Mouse (Mus musculus) limb, embryonic 15.5 days (tissue): ENCODE measurements around the gene Atp6v0b. TPM values are rescaled to one million over a fixed set of nuclear protein-coding genes. Genes with fewer than 3 reads are reported as not detected.

Experiments used
- ATAC-seq: fragments of 200-750 bp; cut with Nextera tagmentation; 2 replicates; pipeline ENCODE4 v1.8.0; 2017; ENCODE audit warnings: low read depth, moderate TSS enrichment; ENCODE audit not compliant: insufficient number of reproducible peaks, low FRiP score, low TSS enrichment
- H3K27ac ChIP-seq: fragments of 300-500 bp; sonication (generic); 2 replicates; pipeline ENCODE4 v1.5.1; 2015; ENCODE audit warnings: moderate library complexity, mild to moderate bottlenecking, inconsistent platforms
- H3K27me3 ChIP-seq: fragments of 300-500 bp; sonication (generic); 2 replicates; pipeline ENCODE4 v1.6.1; 2015; ENCODE audit warnings: inconsistent platforms
- H3K36me3 ChIP-seq: fragments of 300-500 bp; sonication (generic); 2 replicates; pipeline ENCODE4 v1.6.1; 2015; ENCODE audit warnings: inconsistent platforms
- H3K4me1 ChIP-seq: fragments of 300-500 bp; sonication (generic); 2 replicates; pipeline ENCODE4 v1.6.1; 2015; ENCODE audit warnings: inconsistent platforms
- H3K4me2 ChIP-seq: fragments of 300-500 bp; sonication (generic); 2 replicates; pipeline ENCODE4 v1.6.1; 2015; ENCODE audit warnings: mild to moderate bottlenecking, inconsistent platforms
- H3K4me3 ChIP-seq: fragments of 300-500 bp; sonication (generic); 2 replicates; pipeline ENCODE4 v1.5.1; 2015; ENCODE audit warnings: mild to moderate bottlenecking, inconsistent platforms
- H3K9ac ChIP-seq: fragments of 300-500 bp; sonication (generic); 2 replicates; pipeline ENCODE4 v1.6.1; 2015; ENCODE audit warnings: inconsistent platforms
- H3K9me3 ChIP-seq: fragments of 300-500 bp; sonication (generic); 2 replicates; pipeline ENCODE4 v1.6.1; 2016; ENCODE audit warnings: inconsistent platforms
- WGBS: fragments of 180-500 bp; shearing (Covaris S2); methylation state at CpG from one replicate; pipeline ENCODE4 v1.1.7; 2015; 5-methylcytosine and 5-hydroxymethylcytosine counted together
- polyA plus RNA-seq: library from polyadenylated mRNA; unstranded; fragments of >200 nt; fragmentation: Nextera tagmentation; extraction: Ambion mirVana; gene quantifications from 2 replicates; pipeline ENCODE4 v1.2.1, GENCODE M21; 2015

Atp6v0b gene
- polyA plus RNA-seq, 1 experiment from 2014 or later: 243 TPM

DNA sequence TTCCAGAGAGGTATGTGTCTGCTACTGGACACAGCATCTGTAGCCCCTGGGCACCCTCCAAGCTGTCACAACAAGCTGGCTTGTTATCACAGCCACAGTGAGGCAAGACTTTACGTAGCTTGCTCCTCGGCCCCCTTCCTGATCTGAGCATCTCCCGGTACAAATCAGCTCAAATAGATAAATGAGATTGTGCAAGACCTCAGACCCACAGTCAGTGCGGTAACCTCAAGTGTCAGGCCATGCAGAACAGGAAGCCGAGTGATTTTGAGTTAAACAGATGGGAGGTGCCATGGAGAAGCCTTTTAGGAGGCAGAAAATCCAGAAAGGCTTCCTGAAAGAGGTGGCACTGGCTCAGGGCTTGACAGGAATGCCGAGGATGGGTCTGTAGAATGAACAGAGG lies 20.1 kb downstream of the Atp6v0b start:
- ATAC-seq: no peak
- Histone ChIP-seq H3K36me3 (peaks cover 9% of the 10 kb centered on the region), H3K4me1 (peaks cover 27% of the 10 kb centered on the region), H3K4me2 (no peak overlapping the region), H3K27ac (no peak overlapping the region), H3K27me3 (0 out of 2 replicates have a peak, but pooled peaks cover 7% of the 10 kb centered on the region), H3K9me3 (no peaks in the 10 kb centered on the region), H3K4me3 (no peak overlapping the region), H3K9ac (no peak overlapping the region)
- WGBS: 77% methylated on average over 6 of the region's 6 CpGs

DNA sequence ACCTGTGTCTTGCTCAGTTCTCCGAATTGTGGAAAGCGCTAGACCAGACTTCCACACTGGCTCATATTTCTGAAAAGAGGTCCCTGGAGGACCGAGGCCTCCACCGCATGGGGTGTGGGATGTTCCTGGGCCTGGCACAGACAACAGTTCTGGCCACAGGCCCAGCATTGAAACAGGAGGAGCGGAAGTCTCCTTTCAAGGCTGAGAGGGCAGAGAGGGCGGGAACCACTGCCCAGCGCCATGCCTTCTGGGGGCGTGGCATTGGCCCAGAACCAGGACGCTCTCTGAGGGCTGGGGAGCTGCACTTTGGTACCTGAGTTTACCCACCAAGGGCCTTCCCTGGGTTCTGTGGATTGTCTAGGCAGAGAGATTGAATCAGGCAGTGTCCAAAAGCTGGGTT lies 21.1 kb downstream of the Atp6v0b start:
- Histone ChIP-seq H3K4me2 (no peak overlapping the region), H3K4me1 (peaks cover 23% of the 10 kb centered on the region), H3K9me3 (no peaks in the 10 kb centered on the region), H3K27me3 (0 out of 2 replicates have a peak, but pooled peaks cover 7% of the 10 kb centered on the region), H3K4me3 (no peak overlapping the region), H3K36me3 (peaks cover 9% of the 10 kb centered on the region), H3K27ac (peak overlapping the region; percentile 24; the same call in 1 of the 2 replicates), H3K9ac (no peak overlapping the region)
- WGBS: 50% methylated on average over 9 of the region's 9 CpGs
- no peak for ATAC-seq

DNA sequence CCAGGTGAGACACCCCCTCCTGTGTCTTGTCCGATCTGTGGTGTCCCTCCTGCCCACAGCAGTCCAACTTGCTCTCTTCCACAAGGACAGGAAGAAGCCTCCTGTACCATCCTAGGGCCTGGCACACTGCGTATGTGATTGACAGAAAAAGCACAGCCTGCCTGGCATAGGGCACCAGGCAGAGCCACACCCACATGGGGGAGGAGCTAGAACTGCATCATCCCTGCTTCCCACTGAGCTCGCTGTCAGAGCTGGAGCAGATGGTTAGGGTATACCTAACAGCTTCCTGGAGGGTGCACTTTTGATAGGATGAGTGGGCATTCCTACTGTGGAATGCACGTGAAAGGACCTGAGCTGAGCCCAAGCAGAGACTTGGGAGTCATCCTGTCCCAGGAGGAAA lies 24.3 kb downstream of the Atp6v0b start:
- 41% methylated on average over 4 of the region's 4 CpGs for WGBS
- no peak for ATAC-seq
- Histone ChIP-seq H3K36me3 (peaks cover 10% of the 10 kb centered on the region), H3K27ac (no peak overlapping the region), H3K4me1 (peaks cover 17% of the 10 kb centered on the region), H3K4me2 (no peak overlapping the region), H3K27me3 (0 out of 2 replicates have a peak, but pooled peaks cover 7% of the 10 kb centered on the region), H3K9ac (no peak overlapping the region), H3K9me3 (no peaks in the 10 kb centered on the region), H3K4me3 (no peak overlapping the region)

DNA sequence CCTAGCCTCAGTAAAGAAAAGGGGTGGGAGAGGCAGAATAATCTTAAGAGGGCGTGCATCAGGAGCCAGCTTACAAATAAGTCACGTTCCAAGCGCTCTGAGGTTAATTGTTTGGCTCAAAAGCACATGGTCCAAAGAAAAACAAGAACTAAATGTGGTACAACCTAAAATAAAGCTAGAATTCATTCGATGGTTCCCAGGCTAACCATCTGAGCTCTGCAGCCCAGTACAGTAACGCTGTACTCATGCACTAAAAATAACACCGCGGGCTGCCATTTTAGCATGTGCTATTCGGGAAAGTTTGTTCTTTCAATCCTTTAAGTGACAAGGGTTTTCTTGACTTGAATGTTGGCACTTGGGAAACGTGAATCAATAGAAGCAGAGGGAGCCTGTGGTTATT lies 26.6 kb downstream of the Atp6v0b start:
- Histone ChIP-seq H3K27ac (no peak overlapping the region), H3K4me1 (peaks cover 5% of the 10 kb centered on the region; the same call in 1 of the 2 replicates), H3K4me2 (no peak overlapping the region), H3K4me3 (no peak overlapping the region), H3K9me3 (no peaks in the 10 kb centered on the region), H3K9ac (no peak overlapping the region), H3K36me3 (peaks cover 24% of the 10 kb centered on the region), H3K27me3 (no peaks in the 10 kb centered on the region)
- ATAC-seq: no peak
- 79% methylated on average over 9 of the region's 9 CpGs for WGBS

DNA sequence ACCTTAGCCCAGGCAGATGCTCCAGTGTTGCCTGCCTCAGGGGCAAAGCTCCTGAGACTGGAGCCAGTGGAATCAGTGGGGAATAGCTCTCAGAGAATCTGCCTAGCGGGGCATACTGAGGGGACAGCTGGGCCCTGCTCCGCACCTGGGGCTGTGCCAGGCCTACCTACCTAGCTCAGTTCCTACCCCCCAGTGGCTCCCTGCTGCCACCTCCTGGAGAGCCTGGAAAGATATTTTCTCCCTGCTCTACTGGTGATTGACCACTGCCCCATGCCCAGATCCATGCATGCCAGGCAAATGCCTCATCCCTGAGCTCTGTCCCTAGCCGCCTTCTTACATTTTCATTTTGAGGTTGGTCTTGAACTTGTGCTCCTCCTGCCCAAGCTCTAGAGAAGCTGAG lies 28.3 kb downstream of the Atp6v0b start:
- 67% methylated on average over 3 of the region's 3 CpGs for WGBS
- no peak for ATAC-seq

DNA sequence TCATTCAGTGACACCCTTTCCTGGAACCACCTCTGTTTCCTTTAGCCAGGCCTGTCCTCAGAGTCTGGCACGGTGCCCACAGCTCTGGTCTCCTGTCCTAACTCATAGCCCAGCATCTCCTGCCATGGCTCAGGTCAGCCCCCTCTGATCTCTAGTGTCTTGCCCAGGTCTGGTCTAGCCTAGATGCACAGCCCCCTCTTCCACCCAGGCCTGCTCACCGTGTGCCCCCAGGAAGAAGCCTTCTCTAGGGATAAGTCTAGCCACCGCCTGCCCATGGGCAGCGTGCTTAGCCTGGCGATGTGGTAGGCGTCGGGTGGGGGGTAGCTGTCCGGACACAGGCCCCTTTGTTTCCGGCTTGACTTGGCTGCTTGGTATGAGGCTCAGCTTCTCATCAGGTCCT lies 32.0 kb downstream of the Atp6v0b start:
- Histone ChIP-seq H3K4me1 (peaks cover 12% of the 10 kb centered on the region), H3K27ac (no peak overlapping the region), H3K9ac (no peak overlapping the region), H3K9me3 (no peaks in the 10 kb centered on the region), H3K36me3 (peaks cover 16% of the 10 kb centered on the region), H3K4me3 (no peak overlapping the region), H3K27me3 (no peaks in the 10 kb centered on the region), H3K4me2 (no peak overlapping the region)
- WGBS: 68% methylated on average over 9 of the region's 9 CpGs
- no peak for ATAC-seq

More for the DNA sequence above, 28.3 kb downstream of the Atp6v0b start:
- no peaks in the 10 kb centered on the region for H3K27me3 ChIP-seq
- no peak overlapping the region for H3K27ac ChIP-seq
- H3K36me3 ChIP-seq: peaks cover 17% of the 10 kb centered on the region
- H3K4me1 ChIP-seq: peaks cover 10% of the 10 kb centered on the region; the same call in 1 of the 2 replicates
- H3K9me3 ChIP-seq: no peaks in the 10 kb centered on the region
- H3K4me3 ChIP-seq: no peak overlapping the region
- no peak overlapping the region for H3K4me2 ChIP-seq
- H3K9ac ChIP-seq: no peak overlapping the region

DNA sequence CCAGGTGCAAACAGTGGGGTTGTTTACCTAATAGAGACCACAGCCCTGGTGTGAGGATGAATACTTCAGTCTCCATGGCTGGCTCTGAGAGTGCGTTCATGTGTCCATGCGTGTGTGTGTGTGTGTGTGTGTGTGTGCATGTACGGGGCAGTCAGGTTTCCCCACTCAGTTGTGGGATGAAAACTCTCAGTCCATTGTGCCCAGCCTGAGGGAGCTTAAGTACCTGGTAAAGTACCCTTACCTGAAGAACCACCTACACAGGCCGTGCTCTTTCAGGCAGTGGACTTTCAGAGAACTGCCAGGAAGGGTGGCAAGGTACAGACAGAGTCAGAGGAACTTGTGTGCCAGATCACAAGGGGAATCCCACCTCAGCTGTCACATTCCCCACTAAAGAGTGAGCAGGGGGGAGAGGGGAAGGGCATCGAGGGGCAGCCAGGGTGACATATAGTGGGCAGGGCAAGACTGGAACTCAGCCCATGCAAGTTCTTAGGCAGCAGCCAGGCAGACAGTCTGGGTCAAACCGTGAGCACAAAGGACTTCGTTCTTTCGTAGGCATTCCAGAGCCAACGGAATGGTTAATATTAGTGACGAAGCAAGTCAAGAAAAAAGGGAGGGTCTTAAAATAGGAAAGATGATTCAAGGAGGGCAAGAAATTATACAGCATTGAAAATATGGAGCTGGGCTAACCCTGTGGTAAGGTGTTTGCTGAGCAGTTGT lies 34.8 kb downstream of the Atp6v0b start:
- no peak overlapping the region for H3K4me3 ChIP-seq
- 86% methylated on average over 10 of the region's 10 CpGs for WGBS
- H3K27ac ChIP-seq: no peak overlapping the region
- no peaks in the 10 kb centered on the region for H3K9me3 ChIP-seq
- no peak for ATAC-seq
- H3K36me3 ChIP-seq: peaks cover 14% of the 10 kb centered on the region
- H3K27me3 ChIP-seq: no peaks in the 10 kb centered on the region
- H3K4me1 ChIP-seq: peaks cover 13% of the 10 kb centered on the region
- no peak overlapping the region for H3K4me2 ChIP-seq
- no peak overlapping the region for H3K9ac ChIP-seq

DNA sequence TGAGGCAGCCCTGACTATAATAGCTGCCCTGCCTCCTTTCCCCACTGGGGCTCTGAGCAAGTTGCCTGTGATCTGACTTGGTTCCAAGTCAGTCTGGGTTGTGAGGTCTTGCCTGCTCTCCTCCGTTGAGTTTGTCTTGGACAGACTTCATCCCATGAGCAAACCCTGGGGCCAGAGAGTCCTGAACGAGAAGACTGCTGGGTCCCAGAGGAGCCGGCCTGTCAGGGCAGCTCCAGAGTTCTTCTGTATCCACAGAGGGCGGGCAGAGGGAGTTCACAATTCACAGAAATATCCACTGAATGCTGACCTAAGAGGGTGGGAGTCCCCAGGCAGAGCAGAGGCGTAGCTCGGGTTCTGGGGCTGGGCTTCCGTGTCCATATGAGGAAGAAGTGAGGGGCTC lies 36.3 kb downstream of the Atp6v0b start:
- Histone ChIP-seq H3K4me3 (no peak overlapping the region), H3K4me2 (no peak overlapping the region), H3K36me3 (peaks cover 9% of the 10 kb centered on the region; the same call in 1 of the 2 replicates), H3K27me3 (no peaks in the 10 kb centered on the region), H3K9me3 (no peaks in the 10 kb centered on the region), H3K9ac (no peak overlapping the region), H3K27ac (no peak overlapping the region), H3K4me1 (peaks cover 13% of the 10 kb centered on the region)
- WGBS: 66% methylated on average over 7 of the region's 7 CpGs
- ATAC-seq: no peak

DNA sequence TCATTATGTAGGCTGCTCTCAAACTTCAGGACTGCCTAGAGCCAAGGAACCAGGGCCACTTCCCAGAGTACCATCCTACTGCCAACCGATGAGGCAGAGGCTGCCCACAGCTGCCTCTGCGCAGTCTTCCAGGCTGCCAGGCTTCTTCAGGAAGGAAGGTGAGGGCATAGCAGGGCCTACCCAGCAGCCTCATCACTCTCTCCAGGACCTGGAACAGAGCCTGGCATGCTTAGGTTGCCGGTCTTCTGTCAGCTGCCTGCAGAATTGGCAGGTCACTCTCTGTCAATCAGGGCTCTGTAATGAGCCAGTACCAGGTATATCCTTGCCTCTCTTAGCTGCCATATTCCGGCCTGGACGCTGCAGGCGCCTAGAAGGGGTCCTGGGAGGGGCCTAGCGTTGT lies 37.0 kb downstream of the Atp6v0b start:
- peaks cover 8% of the 10 kb centered on the region for H3K4me1 ChIP-seq
- no peaks in the 10 kb centered on the region for H3K9me3 ChIP-seq
- no peak overlapping the region for H3K4me2 ChIP-seq
- no peak overlapping the region for H3K27ac ChIP-seq
- peaks cover 10% of the 10 kb centered on the region for H3K36me3 ChIP-seq
- WGBS: 81% methylated on average over 7 of the region's 7 CpGs
- ATAC-seq: no peak
- H3K9ac ChIP-seq: no peak overlapping the region
- H3K27me3 ChIP-seq: no peaks in the 10 kb centered on the region
- H3K4me3 ChIP-seq: no peak overlapping the region

DNA sequence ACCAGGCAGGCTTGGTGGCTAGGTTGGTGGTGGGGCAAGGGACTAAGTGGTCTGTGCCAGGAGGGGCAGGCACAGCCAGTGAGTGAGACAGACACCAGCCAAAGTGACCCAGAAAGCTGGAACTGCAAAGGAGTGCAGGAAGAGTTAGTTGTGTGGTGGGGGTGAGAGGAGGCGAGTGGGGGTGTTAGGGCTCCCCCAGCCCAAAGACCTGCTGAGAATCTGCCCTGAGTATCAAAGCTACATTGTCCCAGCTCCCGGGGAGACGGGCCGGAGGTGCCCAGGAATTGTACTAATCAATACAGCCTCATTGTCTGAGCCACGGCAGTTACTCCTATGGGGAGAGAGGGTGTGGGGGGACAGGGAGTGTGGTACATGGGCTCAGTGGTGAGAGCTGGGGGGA lies 37.6 kb downstream of the Atp6v0b start:
- H3K27me3 ChIP-seq: no peaks in the 10 kb centered on the region
- no peak for ATAC-seq
- no peak overlapping the region for H3K4me2 ChIP-seq
- no peak overlapping the region for H3K9ac ChIP-seq
- H3K4me1 ChIP-seq: peaks cover 3% of the 10 kb centered on the region
- WGBS: 86% methylated on average over 5 of the region's 5 CpGs
- H3K9me3 ChIP-seq: no peaks in the 10 kb centered on the region
- no peak overlapping the region for H3K4me3 ChIP-seq
- H3K36me3 ChIP-seq: peaks cover 10% of the 10 kb centered on the region
- H3K27ac ChIP-seq: no peak overlapping the region

DNA sequence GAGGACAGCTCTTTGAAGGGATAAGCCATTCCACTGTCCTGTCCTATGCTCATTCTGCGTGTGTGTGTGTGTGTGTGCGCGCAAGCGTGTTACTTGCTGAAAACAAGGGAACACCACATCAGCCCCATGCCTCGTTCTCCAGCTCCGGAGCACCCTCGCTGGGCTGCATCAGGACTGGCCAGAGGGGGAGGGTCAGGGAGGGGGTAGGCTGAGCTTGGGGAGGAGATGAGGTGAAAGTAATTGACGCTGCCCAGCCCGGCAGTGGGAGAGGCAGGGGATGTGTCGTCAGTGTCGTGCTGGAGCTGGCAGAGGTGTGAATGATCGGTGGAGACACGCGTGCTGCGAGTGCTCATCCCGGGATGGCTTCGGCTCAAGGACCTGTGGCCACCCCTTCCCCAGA lies 38.1 kb downstream of the Atp6v0b start:
- H3K4me1 ChIP-seq: peaks cover 3% of the 10 kb centered on the region

DNA sequence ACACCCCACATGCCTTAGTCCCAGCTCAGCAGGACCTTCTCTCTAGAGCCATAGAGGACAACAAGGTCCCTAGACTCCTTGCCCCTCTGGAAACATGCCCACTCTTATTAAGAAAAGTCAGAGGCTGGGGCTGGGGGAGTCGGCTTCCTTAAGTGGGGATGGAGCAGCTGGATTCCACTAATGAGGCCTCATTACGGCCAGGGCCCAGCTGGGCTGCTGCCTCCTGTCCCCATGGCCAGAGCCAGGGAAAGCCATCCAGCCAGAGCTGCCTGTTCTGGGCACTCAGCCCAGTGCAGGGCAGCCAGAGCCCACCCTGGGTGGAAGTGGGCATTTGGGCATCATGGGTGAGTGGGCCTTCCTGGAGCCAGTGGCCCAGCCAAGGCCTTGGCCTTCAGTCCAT lies 40.1 kb downstream of the Atp6v0b start:
- Histone ChIP-seq H3K4me2 (no peak overlapping the region), H3K27me3 (no peaks in the 10 kb centered on the region), H3K4me1 (peaks cover 3% of the 10 kb centered on the region; the same call in 1 of the 2 replicates), H3K36me3 (peaks cover 22% of the 10 kb centered on the region), H3K9me3 (no peaks in the 10 kb centered on the region), H3K27ac (no peak overlapping the region), H3K9ac (no peak overlapping the region), H3K4me3 (no peak overlapping the region)
- 21% methylated on average over 2 of the region's 2 CpGs for WGBS
- ATAC-seq: no peak

More for the DNA sequence above, 38.1 kb downstream of the Atp6v0b start:
- Histone ChIP-seq H3K27ac (no peak overlapping the region), H3K36me3 (peaks cover 13% of the 10 kb centered on the region), H3K27me3 (no peaks in the 10 kb centered on the region), H3K9ac (no peak overlapping the region), H3K9me3 (no peaks in the 10 kb centered on the region), H3K4me3 (no peak overlapping the region), H3K4me2 (no peak overlapping the region)
- 53% methylated on average over 17 of the region's 17 CpGs for WGBS
- ATAC-seq: no peak
